Mouse (Mus musculus) neural tube, embryonic 11.5 days (tissue): ENCODE results near the gene Gm853. TPM values are rescaled to one million over a fixed set of nuclear protein-coding genes. Genes with fewer than 3 reads are reported as not detected.

Source experiments
- ATAC-seq: fragments of 200-750 bp; cut with Nextera tagmentation; 2 replicates; pipeline ENCODE4 v1.8.0; 2017; ENCODE audit warnings: moderate number of reproducible peaks, mild to moderate bottlenecking, moderate TSS enrichment, moderate library complexity; ENCODE audit not compliant: insufficient read depth, low FRiP score, low TSS enrichment
- DNase-seq: peaks from one replicate; pipeline ENCODE4 v3.0.0-alpha.2; 2015; ENCODE audit warnings: low spot score
- H3K27ac ChIP-seq: fragments of 300-500 bp; sonication (generic); 2 replicates; pipeline ENCODE4 v1.5.1; 2014; ENCODE audit warnings: low read depth, mild to moderate bottlenecking, low read length
- H3K27me3 ChIP-seq: fragments of 300-500 bp; sonication (generic); 2 replicates; pipeline ENCODE4 v1.6.1; 2014; ENCODE audit warnings: mild to moderate bottlenecking, low read length, mixed read lengths; ENCODE audit not compliant: control insufficient read depth, insufficient read depth
- H3K36me3 ChIP-seq: fragments of 300-500 bp; sonication (generic); 2 replicates; pipeline ENCODE4 v1.6.1; 2014; ENCODE audit warnings: mild to moderate bottlenecking, low read length, moderate library complexity, mixed read lengths; ENCODE audit not compliant: control insufficient read depth, insufficient read depth
- H3K4me1 ChIP-seq: fragments of 300-500 bp; sonication (generic); 2 replicates; pipeline ENCODE4 v1.6.1; 2014; ENCODE audit warnings: low read length, mixed read lengths; ENCODE audit not compliant: control insufficient read depth, insufficient read depth
- H3K4me2 ChIP-seq: fragments of 300-500 bp; sonication (generic); 2 replicates; pipeline ENCODE4 v1.6.1; 2014; ENCODE audit warnings: low read depth, mild to moderate bottlenecking, moderate library complexity
- H3K4me3 ChIP-seq: fragments of 300-500 bp; sonication (generic); 2 replicates; pipeline ENCODE4 v1.5.1; 2014; ENCODE audit warnings: low read depth, low read length
- H3K9ac ChIP-seq: fragments of 300-500 bp; sonication (generic); 2 replicates; pipeline ENCODE4 v1.6.1; 2014; ENCODE audit warnings: mild to moderate bottlenecking, low read length
- H3K9me3 ChIP-seq: fragments of 300-500 bp; sonication (generic); 2 replicates; pipeline ENCODE4 v1.6.1; 2016; ENCODE audit warnings: low read length; ENCODE audit not compliant: control insufficient read depth
- WGBS: fragments of 180-500 bp; shearing (Covaris S2); extraction: QIAGEN DNeasy Blood & Tissue Kit; methylation state at CpG from one replicate; pipeline ENCODE4 v1.1.7; 2014; 5-methylcytosine and 5-hydroxymethylcytosine counted together
- polyA plus RNA-seq: library from polyadenylated mRNA; unstranded; fragments of >200 nt; fragmentation: Nextera tagmentation; extraction: Ambion mirVana; gene quantifications from 2 replicates; pipeline ENCODE4 v1.2.1, GENCODE M21; 2014

Gene Gm853
- polyA plus RNA-seq, 1 experiment from 2014 or later: not detected

GRCm38 (mm10) chr4:130211870-130212269 lies 10.3 kb downstream of the Gm853 start:
- Histone ChIP-seq H3K4me3 (no peak overlapping the region), H3K4me1 (no peaks in the 10 kb centered on the region), H3K4me2 (no peak overlapping the region), H3K27me3 (no peaks in the 10 kb centered on the region), H3K9me3 (no peaks in the 10 kb centered on the region), H3K27ac (no peak overlapping the region), H3K36me3 (no peaks in the 10 kb centered on the region), H3K9ac (no peak overlapping the region)
- WGBS: 83% methylated on average over 2 of the region's 2 CpGs
- ATAC-seq: no peak
- no peak for DNase-seq

- H3K27me3 ChIP-seq: peaks cover 5% of the 10 kb centered on the region; the same call in 1 of the 2 replicates
- peak overlapping the region; percentile 39 for H3K9ac ChIP-seq
- DNase-seq: peak; percentile 89
- peak overlapping the region; percentile 48 for H3K4me2 ChIP-seq
- H3K4me3 ChIP-seq: peak overlapping the region; percentile 26
- 0 out of 2 replicates have a peak, but pooled peaks cover 3% of the 10 kb centered on the region for H3K4me1 ChIP-seq
- 0 out of 2 replicates have a peak, but pooled peaks have one; percentile 48 for ATAC-seq
- H3K36me3 ChIP-seq: no peaks in the 10 kb centered on the region
- no peaks in the 10 kb centered on the region for H3K9me3 ChIP-seq
- WGBS: 22% methylated on average over 35 of the region's 35 CpGs
- H3K27ac ChIP-seq: no peak overlapping the region
Observed at GRCm38 (mm10) chr4:130198694-130199670, 23.2 kb downstream of the Gm853 start.

DNA sequence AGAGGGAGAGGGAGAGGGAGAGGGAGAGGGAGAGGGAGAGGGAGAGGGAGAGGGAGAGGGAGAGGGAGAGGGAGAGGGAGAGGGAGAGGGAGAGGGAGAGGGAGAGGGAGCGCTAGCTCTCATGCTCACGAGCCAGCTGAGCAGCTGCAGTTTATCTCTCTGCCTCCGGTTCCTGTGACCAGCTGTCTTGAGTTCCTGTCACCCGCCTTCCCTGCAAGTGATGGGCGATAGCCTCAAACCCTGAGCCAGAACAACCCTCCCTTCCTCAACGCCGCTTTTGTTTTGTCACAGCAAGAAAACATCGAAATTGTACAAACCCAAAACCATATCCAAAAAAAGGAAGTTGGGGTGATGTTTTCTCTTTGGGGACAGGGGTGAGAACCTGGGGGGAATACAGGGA lies 25.7 kb downstream of the Gm853 start:
- Histone ChIP-seq H3K36me3 (no peaks in the 10 kb centered on the region), H3K4me1 (0 out of 2 replicates have a peak, but pooled peaks cover 3% of the 10 kb centered on the region), H3K27ac (no peak overlapping the region), H3K27me3 (peaks cover 5% of the 10 kb centered on the region; the same call in 1 of the 2 replicates), H3K9ac (no peak overlapping the region), H3K9me3 (no peaks in the 10 kb centered on the region), H3K4me3 (no peak overlapping the region), H3K4me2 (no peak overlapping the region)
- ATAC-seq (no peak), DNase-seq (no peak)
- 85% methylated on average over 8 of the region's 8 CpGs for WGBS

DNA sequence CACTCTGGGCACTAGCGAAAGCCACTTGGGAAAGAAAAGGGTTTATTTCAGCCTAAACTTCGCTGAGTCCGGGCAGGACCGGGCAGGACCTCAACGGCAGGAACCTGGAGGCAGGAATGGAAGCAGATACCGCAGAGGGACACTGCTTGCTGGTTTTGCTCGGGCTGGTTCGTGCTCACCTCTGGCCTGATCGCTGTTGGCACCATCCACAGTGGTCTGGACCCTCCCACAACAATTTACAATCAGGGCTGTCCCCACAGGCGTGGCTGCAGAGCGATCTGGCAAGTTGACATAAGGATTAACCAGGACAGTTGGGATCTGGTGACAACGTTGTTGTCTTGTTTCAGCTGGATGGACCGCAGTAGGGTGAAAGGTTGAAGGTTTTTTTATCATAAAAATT lies 26.3 kb downstream of the Gm853 start:
- H3K27ac ChIP-seq: no peak overlapping the region
- ATAC-seq (no peak), DNase-seq (no peak)
- peaks cover 5% of the 10 kb centered on the region; the same call in 1 of the 2 replicates for H3K27me3 ChIP-seq
- no peak overlapping the region for H3K9ac ChIP-seq
- H3K4me3 ChIP-seq: no peak overlapping the region
- H3K36me3 ChIP-seq: no peaks in the 10 kb centered on the region
- 69% methylated on average over 13 of the region's 13 CpGs for WGBS
- no peaks in the 10 kb centered on the region for H3K9me3 ChIP-seq
- H3K4me2 ChIP-seq: no peak overlapping the region
- 0 out of 2 replicates have a peak, but pooled peaks cover 3% of the 10 kb centered on the region for H3K4me1 ChIP-seq

- ATAC-seq (no peak), DNase-seq (no peak)
- no peak overlapping the region for H3K4me2 ChIP-seq
- no peaks in the 10 kb centered on the region for H3K4me1 ChIP-seq
- WGBS: 58% methylated on average over 9 of the region's 9 CpGs
- H3K27ac ChIP-seq: no peak overlapping the region
- no peaks in the 10 kb centered on the region for H3K36me3 ChIP-seq
- no peaks in the 10 kb centered on the region for H3K9me3 ChIP-seq
- no peaks in the 10 kb centered on the region for H3K27me3 ChIP-seq
- no peak overlapping the region for H3K4me3 ChIP-seq
- H3K9ac ChIP-seq: no peak overlapping the region
Observed at GRCm38 (mm10) chr4:130192266-130192665, 29.9 kb downstream of the Gm853 start.

DNA sequence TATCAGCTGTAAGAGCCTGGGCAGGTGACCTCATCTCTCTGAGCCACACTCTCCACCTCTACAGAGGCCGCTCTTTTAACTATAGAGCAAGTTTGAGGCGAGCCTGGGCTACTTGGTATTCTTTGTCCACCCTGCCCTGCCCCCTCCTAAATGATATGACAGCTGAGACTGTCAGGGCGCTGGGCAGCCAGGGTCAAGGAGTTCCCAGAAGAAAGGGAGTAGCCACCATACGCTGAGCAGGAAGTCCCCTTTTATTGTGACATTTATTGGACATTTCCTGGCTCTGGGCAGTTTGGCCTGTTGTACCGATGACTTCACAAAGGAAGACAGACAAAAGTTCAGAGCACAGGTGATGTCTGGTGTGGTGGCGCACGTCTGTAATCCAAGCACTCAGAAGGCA lies 32.6 kb downstream of the Gm853 start:
- WGBS: 68% methylated on average over 7 of the region's 7 CpGs
- no peak for DNase-seq
- no peak for ATAC-seq
- no peaks in the 10 kb centered on the region for H3K4me1 ChIP-seq
- H3K4me3 ChIP-seq: no peak overlapping the region
- no peaks in the 10 kb centered on the region for H3K36me3 ChIP-seq
- no peak overlapping the region for H3K9ac ChIP-seq
- H3K4me2 ChIP-seq: no peak overlapping the region
- H3K9me3 ChIP-seq: no peaks in the 10 kb centered on the region
- H3K27me3 ChIP-seq: no peaks in the 10 kb centered on the region
- no peak overlapping the region for H3K27ac ChIP-seq

- Histone ChIP-seq H3K27me3 (no peaks in the 10 kb centered on the region), H3K9me3 (no peaks in the 10 kb centered on the region), H3K4me3 (no peak overlapping the region), H3K4me2 (peak overlapping the region; percentile 15; the same call in 1 of the 2 replicates), H3K36me3 (no peaks in the 10 kb centered on the region), H3K9ac (no peak overlapping the region), H3K4me1 (no peaks in the 10 kb centered on the region), H3K27ac (no peak overlapping the region)
- DNase-seq (peak; percentile 82), ATAC-seq (no peak)
- WGBS: 3% methylated on average over 13 of the region's 13 CpGs
Observed at GRCm38 (mm10) chr4:130188806-130189297, 33.3 kb downstream of the Gm853 start.

GRCm38 (mm10) chr4:130186891-130187290 lies 35.3 kb downstream of the Gm853 start:
- no peaks in the 10 kb centered on the region for H3K4me1 ChIP-seq
- H3K9me3 ChIP-seq: no peaks in the 10 kb centered on the region
- H3K27ac ChIP-seq: no peak overlapping the region
- ATAC-seq: no peak
- WGBS: 94% methylated on average over 12 of the region's 12 CpGs
- H3K36me3 ChIP-seq: no peaks in the 10 kb centered on the region
- H3K27me3 ChIP-seq: no peaks in the 10 kb centered on the region
- no peak overlapping the region for H3K4me3 ChIP-seq
- no peak overlapping the region for H3K9ac ChIP-seq
- no peak for DNase-seq
- H3K4me2 ChIP-seq: no peak overlapping the region
